In the genomic region with DNA sequence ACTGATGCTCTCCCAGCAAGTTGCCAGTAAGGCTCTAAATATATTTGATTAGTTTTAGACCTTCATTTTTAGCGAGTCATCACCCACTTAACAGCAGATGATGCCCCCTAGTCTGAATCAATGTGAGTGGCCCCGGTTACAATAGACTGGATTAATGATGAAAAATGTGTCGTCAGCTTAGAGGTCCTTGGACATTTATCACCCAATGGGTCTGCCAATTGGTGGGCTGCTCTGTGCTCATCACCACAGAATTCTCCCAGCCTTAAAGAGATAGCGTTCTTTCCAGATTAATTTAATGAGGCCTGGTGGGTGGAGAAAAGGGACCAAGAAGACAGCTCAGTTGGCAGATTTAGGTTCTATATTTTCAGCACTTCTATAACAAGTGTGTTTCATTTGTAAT, we compare ENCODE assay signal across 26 mouse cellular contexts.
"Had no signal": no experiment of that assay in that cellular context is flagged by ENCODE, and none has a peak within 500 bp of the region (broad histone marks: within the 10 kb centered on the region; RNA-seq: fewer than 3 reads in every experiment).

No protein-coding gene starts in this region.

- H3K27me3 ChIP-seq: heart, embryonic 12.5 days; intestine, embryonic 15.5 days; limb, embryonic 12.5 days; liver, embryonic 13.5 days; liver, embryonic 15.5 days had no signal

- H3K4me2 ChIP-seq: heart, embryonic 12.5 days; intestine, embryonic 15.5 days; limb, embryonic 12.5 days; liver, embryonic 11.5 days; liver, embryonic 13.5 days; liver, embryonic 15.5 days had no signal

- H3K9me3 ChIP-seq: heart, embryonic 10.5 days; heart, embryonic 12.5 days; hindbrain, embryonic 10.5 days; intestine, embryonic 15.5 days; limb, embryonic 10.5 days; limb, embryonic 12.5 days; liver, embryonic 13.5 days; liver, embryonic 15.5 days had no signal

- H3K4me3 ChIP-seq: gastrocnemius, adult 2 months; heart, embryonic 10.5 days; heart, embryonic 12.5 days; hindbrain, embryonic 10.5 days; intestine, embryonic 15.5 days; layer of hippocampus, adult 2 months; left cerebral cortex, adult 2 months; limb, embryonic 10.5 days; limb, embryonic 12.5 days; liver, embryonic 13.5 days; liver, embryonic 15.5 days had no signal

- H3K36me3 ChIP-seq: heart, embryonic 10.5 days; heart, embryonic 12.5 days; hindbrain, embryonic 10.5 days; intestine, embryonic 15.5 days; limb, embryonic 10.5 days; limb, embryonic 12.5 days; liver, embryonic 13.5 days; liver, embryonic 15.5 days had no signal

- H3K27ac ChIP-seq: gastrocnemius, adult 2 months; heart, embryonic 10.5 days; hindbrain, embryonic 10.5 days; intestine, embryonic 15.5 days; layer of hippocampus, adult 2 months; left cerebral cortex, adult 2 months; limb, embryonic 10.5 days; limb, embryonic 12.5 days; liver, embryonic 13.5 days; liver, embryonic 15.5 days had no signal

- H3K9ac ChIP-seq: heart, embryonic 12.5 days; intestine, embryonic 15.5 days; limb, embryonic 12.5 days; liver, embryonic 13.5 days; liver, embryonic 15.5 days had no signal

- DNase-seq: gastrocnemius, adult 2 months; gastrocnemius, postnatal 10 days; gastrocnemius, postnatal 25 days; heart, adult 18-20 months; heart, postnatal 10 days; heart, postnatal 4 days; kidney, adult 18-20 months; kidney, adult 8-10 months; kidney, postnatal 10 days; kidney, postnatal 25 days; kidney, postnatal 4 days; liver; liver, embryonic 13.5 days had no signal

- ATAC-seq: hindbrain, embryonic 16.5 days; inflammation-experienced regulatory T-cells, adult 6 months; intestine, embryonic 15.5 days; intestine, postnatal 0 days had no signal

- H3K4me1 ChIP-seq: heart, embryonic 10.5 days; heart, embryonic 12.5 days; hindbrain, embryonic 10.5 days; intestine, embryonic 15.5 days; liver, embryonic 13.5 days; liver, embryonic 15.5 days had no signal
